Mouse (Mus musculus): ENCODE measurements around the gene Slc35c2. TPM values are rescaled to one million over a fixed set of nuclear protein-coding genes. Genes with fewer than 3 reads are reported as not detected.
A peak's percentile ranks its signal among the peaks of the same experiment; 100 is the strongest.

Slc35c2 gene
- polyA plus RNA-seq, 1 experiment: 52.3 TPM

GRCm38 (mm10) chr2:165234291-165234612, 53.4 kb downstream of the Slc35c2 start:
- WGBS: under 1% methylated on average over 40 of the region's 41 CpGs
- TF ChIP-seq POLR2A (IDR thresholded peaks at IDR 0.05; ENCODE audit: borderline replicate concordance, extremely low read depth, low read depth, low read length) (no peak), CTCF (IDR thresholded peaks at IDR 0.05; ENCODE audit: insufficient read depth, low read length) (no peak)

GRCm38 (mm10) chr2:165233491-165234290, 54.0 kb downstream of the Slc35c2 start:
- H3K4me3 ChIP-seq (replicated peaks; ENCODE audit: extremely low read depth, low read depth, low read length): peak overlapping the region; percentile 47
- WGBS: 1% methylated on average over 82 of the region's 82 CpGs
- peaks cover 11% of the 10 kb centered on the region for H3K4me1 ChIP-seq (ENCODE audit: control insufficient read depth, insufficient read depth, low read length)
- DNase-seq: peak; percentile 54
- no peak for TF ChIP-seq CTCF (IDR thresholded peaks at IDR 0.05; ENCODE audit: insufficient read depth, low read length)

More at GRCm38 (mm10) chr2:165234291-165234612, 53.4 kb downstream of the Slc35c2 start:
- Histone ChIP-seq H3K4me1 (ENCODE audit: control insufficient read depth, insufficient read depth, low read length) (peaks cover 11% of the 10 kb centered on the region), H3K4me3 (replicated peaks; ENCODE audit: extremely low read depth, low read depth, low read length) (peak overlapping the region; percentile 57)
- no peak for DNase-seq

- no peak for DNase-seq
- Histone ChIP-seq H3K4me1 (ENCODE audit: control insufficient read depth, insufficient read depth, low read length) (peaks cover 4% of the 10 kb centered on the region), H3K4me3 (replicated peaks; ENCODE audit: extremely low read depth, low read depth, low read length) (no peak overlapping the region)
- WGBS: 65% methylated on average over 11 of the region's 11 CpGs
- no peak for TF ChIP-seq CTCF (IDR thresholded peaks at IDR 0.05; ENCODE audit: insufficient read depth, low read length)
Observed at GRCm38 (mm10) chr2:165229050-165229449, 58.6 kb downstream of the Slc35c2 start.

Other genes starting within 250 kb of the Slc35c2 start
- 36.2 and 51.7 TPM in 2 replicates for gene Cd40, start 232.2 kb downstream of the Slc35c2 start, polyA plus RNA-seq (2012; rRNA removed)
- gene 1700025C18Rik, start 197.1 kb downstream of the Slc35c2 start, polyA plus RNA-seq (2012; rRNA removed): not detected in 2 replicates
- gene Cdh22, start 53.0 kb downstream of the Slc35c2 start, polyA plus RNA-seq (2012; rRNA removed): 2.0 and 3.0 TPM in 2 replicates
- 95.0 and 148 TPM in 2 replicates for gene Elmo2, start 38.6 kb upstream of the Slc35c2 start, polyA plus RNA-seq (2012; rRNA removed)
- 0.46 and 1.3 TPM in 2 replicates for gene Zfp663, start 80.9 kb upstream of the Slc35c2 start, polyA plus RNA-seq (2012; rRNA removed)
- 2.6 and 3.5 TPM in 2 replicates for gene Zfp334, start 100.4 kb upstream of the Slc35c2 start, polyA plus RNA-seq (2012; rRNA removed)
- gene Ocstamp, start 112.5 kb upstream of the Slc35c2 start, polyA plus RNA-seq (2012; rRNA removed): 0.07 and 0.09 TPM in 2 replicates
- 3.1 and 3.4 TPM in 2 replicates for gene Slc13a3, start 185.4 kb upstream of the Slc35c2 start, polyA plus RNA-seq (2012; rRNA removed)
- gene Trp53rka, start 205.5 kb upstream of the Slc35c2 start, polyA plus RNA-seq (2012; rRNA removed): 21.5 and 22.2 TPM in 2 replicates
- gene Slc2a10, start 215.9 kb upstream of the Slc35c2 start, polyA plus RNA-seq (2012; rRNA removed): 8.9 and 10.1 TPM in 2 replicates